Mouse (Mus musculus): ENCODE results near the gene Acd. TPM values are rescaled to one million over a fixed set of nuclear protein-coding genes. Genes with fewer than 3 reads are reported as not detected.

Acd gene
- polyA plus RNA-seq, 1 experiment from 2014 or later, result 92.6 TPM

- no peak for DNase-seq (ENCODE audit: low spot score)
- H3K9me3 ChIP-seq, result peaks cover 5% of the 10 kb centered on the region; the same call in 1 of the 2 replicates
- peaks cover 46% of the 10 kb centered on the region for H3K36me3 ChIP-seq
- H3K27me3 ChIP-seq (ENCODE audit: insufficient read depth, poor library complexity, severe bottlenecking), result peaks cover 17% of the 10 kb centered on the region
- 93% methylated on average over 17 of the region's 17 CpGs for WGBS
- H3K27ac ChIP-seq, result no peak overlapping the region
- H3K4me1 ChIP-seq (replicated peaks), result peaks cover 40% of the 10 kb centered on the region
- H3K4me3 ChIP-seq, result no peak overlapping the region
Measured at GRCm38 (mm10) chr8:105697196-105697780, 3.6 kb downstream of the Acd start.

GRCm38 (mm10) chr8:105695080-105695780 is 5.7 kb downstream of the Acd start:
- Histone ChIP-seq H3K27ac (peak overlapping the region; percentile 80; the same call in 1 of the 2 replicates), H3K9me3 (peaks cover 5% of the 10 kb centered on the region; the same call in 1 of the 2 replicates), H3K27me3 (ENCODE audit: insufficient read depth, poor library complexity, severe bottlenecking) (peaks cover 17% of the 10 kb centered on the region), H3K4me3 (peak overlapping the region; percentile 62), H3K36me3 (peaks cover 46% of the 10 kb centered on the region), H3K4me1 (replicated peaks) (peaks cover 27% of the 10 kb centered on the region)
- DNase-seq (ENCODE audit: low spot score), result no peak
- 82% methylated on average over 30 of the region's 30 CpGs for WGBS

GRCm38 (mm10) chr8:105694051-105694799 is 6.7 kb downstream of the Acd start:
- Histone ChIP-seq H3K4me1 (replicated peaks) (peaks cover 17% of the 10 kb centered on the region), H3K9me3 (peaks cover 5% of the 10 kb centered on the region; the same call in 1 of the 2 replicates), H3K27me3 (ENCODE audit: insufficient read depth, poor library complexity, severe bottlenecking) (peaks cover 17% of the 10 kb centered on the region), H3K36me3 (peaks cover 42% of the 10 kb centered on the region), H3K4me3 (peak overlapping the region; percentile 62), H3K27ac (peak overlapping the region; percentile 80)
- WGBS, result 7% methylated on average over 40 of the region's 40 CpGs
- DNase-seq (ENCODE audit: low spot score), result peak; percentile 33

GRCm38 (mm10) chr8:105693648-105694047 is 7.3 kb downstream of the Acd start:
- 3% methylated on average over 30 of the region's 30 CpGs for WGBS
- peak overlapping the region; percentile 80 for H3K27ac ChIP-seq
- DNase-seq (ENCODE audit: low spot score), result peak; percentile 71
- H3K4me3 ChIP-seq, result peak overlapping the region; percentile 62
- H3K4me1 ChIP-seq (replicated peaks), result peaks cover 17% of the 10 kb centered on the region
- H3K36me3 ChIP-seq, result peaks cover 37% of the 10 kb centered on the region
- H3K27me3 ChIP-seq (ENCODE audit: insufficient read depth, poor library complexity, severe bottlenecking), result peaks cover 17% of the 10 kb centered on the region
- H3K9me3 ChIP-seq, result peaks cover 5% of the 10 kb centered on the region; the same call in 1 of the 2 replicates

GRCm38 (mm10) chr8:105692449-105693182 is 8.3 kb downstream of the Acd start:
- H3K9me3 ChIP-seq, result peaks cover 5% of the 10 kb centered on the region; the same call in 1 of the 2 replicates
- WGBS, result 93% methylated on average over 11 of the region's 11 CpGs
- H3K27me3 ChIP-seq (ENCODE audit: insufficient read depth, poor library complexity, severe bottlenecking), result peaks cover 17% of the 10 kb centered on the region
- H3K27ac ChIP-seq, result no peak overlapping the region
- DNase-seq (ENCODE audit: low spot score), result no peak
- peaks cover 17% of the 10 kb centered on the region for H3K4me1 ChIP-seq (replicated peaks)
- peaks cover 27% of the 10 kb centered on the region for H3K36me3 ChIP-seq
- no peak overlapping the region for H3K4me3 ChIP-seq

- no peak overlapping the region for H3K27ac ChIP-seq
- peaks cover 21% of the 10 kb centered on the region for H3K4me1 ChIP-seq (replicated peaks)
- H3K4me3 ChIP-seq, result no peak overlapping the region
- peaks cover 11% of the 10 kb centered on the region; the same call in 1 of the 2 replicates for H3K36me3 ChIP-seq
- peaks cover 5% of the 10 kb centered on the region; the same call in 1 of the 2 replicates for H3K9me3 ChIP-seq
- WGBS, result 82% methylated on average over 14 of the region's 14 CpGs
- peaks cover 17% of the 10 kb centered on the region for H3K27me3 ChIP-seq (ENCODE audit: insufficient read depth, poor library complexity, severe bottlenecking)
- DNase-seq (ENCODE audit: low spot score), result no peak
Measured at GRCm38 (mm10) chr8:105690978-105691377, 9.9 kb downstream of the Acd start.

- 91% methylated on average over 9 of the region's 9 CpGs for WGBS
- DNase-seq (ENCODE audit: low spot score), result no peak
- Histone ChIP-seq H3K9me3 (peaks cover 5% of the 10 kb centered on the region; the same call in 1 of the 2 replicates), H3K4me1 (replicated peaks) (peaks cover 23% of the 10 kb centered on the region), H3K4me3 (no peak overlapping the region), H3K27me3 (ENCODE audit: insufficient read depth, poor library complexity, severe bottlenecking) (peaks cover 11% of the 10 kb centered on the region), H3K36me3 (peaks cover 7% of the 10 kb centered on the region; the same call in 1 of the 2 replicates), H3K27ac (no peak overlapping the region)
Measured at GRCm38 (mm10) chr8:105689983-105690360, 10.9 kb downstream of the Acd start.

GRCm38 (mm10) chr8:105689256-105689982 is 11.5 kb downstream of the Acd start:
- no peak for DNase-seq (ENCODE audit: low spot score)
- WGBS, result 59% methylated on average over 35 of the region's 35 CpGs
- no peak overlapping the region for H3K4me3 ChIP-seq
- peaks cover 5% of the 10 kb centered on the region for H3K27me3 ChIP-seq (ENCODE audit: insufficient read depth, poor library complexity, severe bottlenecking)
- peaks cover 10% of the 10 kb centered on the region for H3K36me3 ChIP-seq
- H3K9me3 ChIP-seq, result peaks cover 5% of the 10 kb centered on the region; the same call in 1 of the 2 replicates
- no peak overlapping the region for H3K27ac ChIP-seq
- H3K4me1 ChIP-seq (replicated peaks), result peaks cover 17% of the 10 kb centered on the region

GRCm38 (mm10) chr8:105688242-105688752 is 12.6 kb downstream of the Acd start:
- H3K4me1 ChIP-seq (replicated peaks), result peaks cover 9% of the 10 kb centered on the region
- H3K4me3 ChIP-seq, result no peak overlapping the region
- 66% methylated on average over 14 of the region's 14 CpGs for WGBS
- peaks cover 5% of the 10 kb centered on the region; the same call in 1 of the 2 replicates for H3K9me3 ChIP-seq
- H3K27me3 ChIP-seq (ENCODE audit: insufficient read depth, poor library complexity, severe bottlenecking), result no peaks in the 10 kb centered on the region
- peaks cover 21% of the 10 kb centered on the region for H3K36me3 ChIP-seq
- no peak overlapping the region for H3K27ac ChIP-seq
- no peak for DNase-seq (ENCODE audit: low spot score)

- peaks cover 22% of the 10 kb centered on the region for H3K36me3 ChIP-seq
- no peak overlapping the region for H3K4me3 ChIP-seq
- H3K9me3 ChIP-seq, result no peaks in the 10 kb centered on the region
- H3K27me3 ChIP-seq (ENCODE audit: insufficient read depth, poor library complexity, severe bottlenecking), result no peaks in the 10 kb centered on the region
- H3K4me1 ChIP-seq (replicated peaks), result peaks cover 9% of the 10 kb centered on the region
- no peak for DNase-seq (ENCODE audit: low spot score)
- no peak overlapping the region for H3K27ac ChIP-seq
- WGBS, result 71% methylated on average over 8 of the region's 8 CpGs
Measured at GRCm38 (mm10) chr8:105687512-105687911, 13.4 kb downstream of the Acd start.

- Histone ChIP-seq H3K4me1 (replicated peaks) (peaks cover 9% of the 10 kb centered on the region), H3K4me3 (no peak overlapping the region), H3K27ac (no peak overlapping the region), H3K27me3 (ENCODE audit: insufficient read depth, poor library complexity, severe bottlenecking) (no peaks in the 10 kb centered on the region), H3K9me3 (no peaks in the 10 kb centered on the region), H3K36me3 (peaks cover 31% of the 10 kb centered on the region)
- 74% methylated on average over 6 of the region's 6 CpGs for WGBS
- DNase-seq (ENCODE audit: low spot score), result no peak
Measured at GRCm38 (mm10) chr8:105686551-105686950, 14.4 kb downstream of the Acd start.

All from hindbrain, embryonic 10.5 days (tissue).